Mouse (Mus musculus): Measurements from ENCODE around the gene Rgn.

DNA sequence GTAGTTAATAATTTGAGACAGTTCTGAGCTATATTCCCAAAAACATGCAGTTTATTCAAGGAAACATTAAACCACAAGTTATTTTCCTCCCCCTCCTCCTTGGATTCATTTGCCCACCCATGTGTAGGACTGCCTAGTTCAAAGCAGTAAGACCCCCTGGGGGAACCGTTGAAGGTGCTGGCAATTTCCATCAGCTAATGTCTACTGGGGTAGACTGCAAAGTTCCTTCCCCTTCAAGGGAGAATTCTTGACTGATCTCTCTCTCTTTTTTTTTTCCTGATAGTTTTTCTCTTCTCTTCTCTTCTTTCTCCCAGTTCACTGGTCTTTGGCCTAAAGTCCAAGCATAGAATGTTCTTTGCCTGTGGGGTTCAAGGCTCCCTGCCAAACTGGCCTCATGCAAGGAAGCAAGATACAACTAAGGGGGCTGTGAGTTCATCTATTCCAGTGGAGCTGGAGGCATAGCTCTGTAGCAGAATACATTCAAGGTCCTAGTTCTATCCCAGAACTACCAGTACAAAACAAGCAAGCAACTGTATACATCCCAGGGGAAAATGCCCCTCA, 627 bp upstream of the Rgn start:
- TF ChIP-seq BHLHE40 (IDR thresholded peaks at IDR 0.05; ENCODE audit: borderline replicate concordance, low read depth, low read length) = no peak
- no peak for TF ChIP-seq MEF2A (IDR thresholded peaks at IDR 0.05; ENCODE audit: extremely low read depth, insufficient replicate concordance, low read depth, low read length, poor library complexity, severe bottlenecking)
- no peak for TF ChIP-seq USF1 (IDR thresholded peaks at IDR 0.05; ENCODE audit: low read depth, low read length)
- TF ChIP-seq RAD21 (IDR thresholded peaks at IDR 0.05; ENCODE audit: low read depth, low read length) = no peak
- no peak for TF ChIP-seq CTCF (IDR thresholded peaks at IDR 0.05 in 2 of 3, conservative IDR thresholded peaks at IDR 0.05 in 1 of 3; ENCODE audit: control insufficient read depth in 1 of 3, insufficient read depth in 1 of 3, low read depth in 2 of 3, low read length in 3 of 3, poor library complexity in 1 of 3, severe bottlenecking in 1 of 3)
- no peak for TF ChIP-seq NELFE (IDR thresholded peaks at IDR 0.05; ENCODE audit: low read depth, low read length)
- TF ChIP-seq TAL1 (IDR thresholded peaks at IDR 0.05; ENCODE audit: low read length) = no peak
- no peak for TF ChIP-seq POLR2A (IDR thresholded peaks at IDR 0.05; ENCODE audit: control insufficient read depth in 1 of 2, insufficient read depth in 1 of 2, low read depth in 1 of 2, low read length in 2 of 2, poor library complexity in 1 of 2)
